Mouse (Mus musculus) heart, embryonic 11.5 days (tissue): ENCODE measurements around the gene Marc2. TPM values are rescaled to one million over a fixed set of nuclear protein-coding genes. Genes with fewer than 3 reads are reported as not detected.

Source experiments
- ATAC-seq: fragments of 200-750 bp; cut with Nextera tagmentation; replicated peaks from 2 replicates; pipeline ENCODE4 v1.8.0; 2017; ENCODE audit warnings: moderate library complexity; ENCODE audit not compliant: insufficient number of reproducible peaks, low FRiP score, low TSS enrichment
- H3K27ac ChIP-seq: fragments of 300-500 bp; sonication (generic); 2 replicates; pipeline ENCODE4 v1.5.1; 2014; ENCODE audit warnings: mild to moderate bottlenecking, low read depth, low read length
- H3K27me3 ChIP-seq: fragments of 300-500 bp; sonication (generic); 2 replicates; pipeline ENCODE4 v1.6.1; 2014; ENCODE audit warnings: mild to moderate bottlenecking, low read length, mixed read lengths; ENCODE audit not compliant: control insufficient read depth, insufficient read depth
- H3K36me3 ChIP-seq: fragments of 300-500 bp; sonication (generic); 2 replicates; pipeline ENCODE4 v1.6.1; 2014; ENCODE audit warnings: mild to moderate bottlenecking, low read length, moderate library complexity, mixed read lengths; ENCODE audit not compliant: control insufficient read depth, insufficient read depth
- H3K4me1 ChIP-seq: fragments of 300-500 bp; sonication (generic); 2 replicates; pipeline ENCODE4 v1.6.1; 2014; ENCODE audit warnings: low read length; ENCODE audit not compliant: control insufficient read depth, insufficient read depth
- H3K4me2 ChIP-seq: fragments of 300-500 bp; sonication (generic); 2 replicates; pipeline ENCODE4 v1.6.1; 2014; ENCODE audit warnings: mild to moderate bottlenecking, moderate library complexity
- H3K4me3 ChIP-seq: fragments of 300-500 bp; sonication (generic); 2 replicates; pipeline ENCODE4 v1.5.1; 2014; ENCODE audit warnings: low read depth, low read length
- H3K9ac ChIP-seq: fragments of 300-500 bp; sonication (generic); 2 replicates; pipeline ENCODE4 v1.6.1; 2014; ENCODE audit warnings: mild to moderate bottlenecking, low read depth, low read length, moderate library complexity
- H3K9me3 ChIP-seq: fragments of 300-500 bp; sonication (generic); replicated peaks from 2 replicates; pipeline ENCODE4 v1.6.1; 2016; ENCODE audit warnings: low read length; ENCODE audit not compliant: control insufficient read depth
- WGBS: fragments of 180-500 bp; shearing (Covaris S2); extraction: QIAGEN DNeasy Blood & Tissue Kit; methylation state at CpG from one replicate; pipeline ENCODE4 v1.1.7; 2014; ENCODE audit not compliant: insufficient replicate concordance; 5-methylcytosine and 5-hydroxymethylcytosine counted together
- polyA plus RNA-seq: library from polyadenylated mRNA; unstranded; fragments of >200 nt; fragmentation: Nextera tagmentation; extraction: Ambion mirVana; gene quantifications from 2 replicates; pipeline ENCODE4 v1.2.1, GENCODE M21; 2014

Gene Marc2
- polyA plus RNA-seq, 1 experiment from 2014 or later = 104 TPM

DNA sequence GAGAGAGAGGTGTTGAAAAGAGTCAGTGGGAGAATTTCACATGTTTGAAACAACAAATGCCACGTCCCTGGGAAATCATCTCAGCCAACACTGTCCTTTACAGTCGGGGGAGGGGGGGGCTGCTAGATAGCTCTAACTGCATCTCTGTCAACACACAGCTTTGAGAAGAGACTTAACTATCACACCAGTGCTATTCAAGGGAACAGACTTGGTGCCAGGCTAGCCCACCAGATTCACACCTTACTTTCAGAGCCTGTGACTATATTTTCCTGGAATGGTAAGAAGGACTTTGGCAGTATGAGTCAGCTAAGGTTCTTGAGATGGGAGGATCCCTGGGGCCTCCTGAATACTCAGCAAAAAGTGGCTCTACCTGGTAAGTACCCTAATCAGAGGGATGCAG, 31.1 kb upstream of the Marc2 start:
- Histone ChIP-seq H3K9me3 (no peaks in the 10 kb centered on the region), H3K36me3 (no peaks in the 10 kb centered on the region), H3K4me2 (no peak overlapping the region), H3K4me1 (0 out of 2 replicates have a peak, but pooled peaks cover 3% of the 10 kb centered on the region), H3K27ac (no peak overlapping the region), H3K9ac (no peak overlapping the region), H3K27me3 (peaks cover 15% of the 10 kb centered on the region), H3K4me3 (no peak overlapping the region)
- 48% methylated on average over 2 of the region's 2 CpGs for WGBS
- no peak for ATAC-seq

- ATAC-seq = no peak
- no peak overlapping the region for H3K9ac ChIP-seq
- no peaks in the 10 kb centered on the region for H3K27me3 ChIP-seq
- no peak overlapping the region for H3K4me2 ChIP-seq
- no peaks in the 10 kb centered on the region for H3K4me1 ChIP-seq
- no peak overlapping the region for H3K27ac ChIP-seq
- H3K9me3 ChIP-seq = no peaks in the 10 kb centered on the region
- H3K36me3 ChIP-seq = no peaks in the 10 kb centered on the region
- no peak overlapping the region for H3K4me3 ChIP-seq
- 81% methylated on average over 11 of the region's 11 CpGs for WGBS
These were observed 27.7 kb upstream of the Marc2 start for GRCm38 (mm10) chr1:184873910-184874309.

- ATAC-seq = no peak
- Histone ChIP-seq H3K27me3 (no peaks in the 10 kb centered on the region), H3K9ac (no peak overlapping the region), H3K27ac (no peak overlapping the region), H3K4me1 (no peaks in the 10 kb centered on the region), H3K4me3 (no peak overlapping the region), H3K4me2 (no peak overlapping the region), H3K9me3 (no peaks in the 10 kb centered on the region), H3K36me3 (no peaks in the 10 kb centered on the region)
- WGBS = 69% methylated on average over 7 of the region's 7 CpGs
These were observed 26.0 kb upstream of the Marc2 start for GRCm38 (mm10) chr1:184872069-184872819.

GRCm38 (mm10) chr1:184871506-184871905, 25.3 kb upstream of the Marc2 start:
- H3K4me1 ChIP-seq = no peaks in the 10 kb centered on the region
- H3K27ac ChIP-seq = no peak overlapping the region
- no peaks in the 10 kb centered on the region for H3K9me3 ChIP-seq
- H3K9ac ChIP-seq = no peak overlapping the region
- H3K4me3 ChIP-seq = no peak overlapping the region
- no peaks in the 10 kb centered on the region for H3K27me3 ChIP-seq
- 72% methylated on average over 1 of the region's 1 CpGs for WGBS
- H3K36me3 ChIP-seq = no peaks in the 10 kb centered on the region
- no peak overlapping the region for H3K4me2 ChIP-seq
- no peak; the same call in 1 of the 2 replicates for ATAC-seq

DNA sequence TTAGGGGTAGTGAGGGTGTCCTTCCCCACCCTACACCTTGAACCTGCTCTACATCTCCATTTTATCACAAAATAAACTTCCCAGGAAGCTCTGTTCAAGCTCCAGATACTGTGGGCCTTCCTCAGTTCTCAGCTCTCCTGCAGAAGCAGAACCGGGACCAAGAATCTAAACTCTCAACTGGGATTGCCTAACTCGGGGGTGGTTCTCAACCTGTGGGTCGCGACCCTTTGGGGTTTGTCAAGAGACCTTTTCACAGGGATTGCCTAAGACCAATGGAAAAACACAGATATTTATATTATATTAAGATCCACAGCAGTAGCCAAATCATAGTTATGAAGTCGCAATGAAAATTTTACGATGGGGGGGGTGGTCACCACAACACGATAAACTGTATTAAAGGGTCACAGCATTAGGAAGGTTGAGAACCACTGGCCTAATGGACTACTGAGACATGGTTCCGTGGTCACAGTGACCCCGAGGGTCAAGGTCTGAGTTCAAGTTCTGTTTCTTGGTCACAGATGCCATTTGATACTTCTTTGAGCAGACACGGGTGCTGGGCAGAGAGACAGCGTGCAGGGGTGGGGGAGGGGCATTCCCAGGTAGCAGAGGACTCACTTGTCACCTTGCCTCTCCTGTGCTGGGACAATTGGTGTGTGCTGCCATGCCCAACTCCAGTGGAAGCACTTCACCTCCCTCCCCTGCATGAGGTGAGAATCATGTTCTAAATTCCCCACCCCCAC, 24.6 kb upstream of the Marc2 start:
- no peak overlapping the region for H3K27ac ChIP-seq
- 69% methylated on average over 11 of the region's 11 CpGs for WGBS
- no peak for ATAC-seq

GRCm38 (mm10) chr1:184869939-184870565, 23.8 kb upstream of the Marc2 start:
- H3K36me3 ChIP-seq = no peaks in the 10 kb centered on the region
- ATAC-seq = no peak
- no peak overlapping the region for H3K4me3 ChIP-seq
- H3K27me3 ChIP-seq = no peaks in the 10 kb centered on the region
- H3K9me3 ChIP-seq = no peaks in the 10 kb centered on the region
- H3K27ac ChIP-seq = no peak overlapping the region
- WGBS = 71% methylated on average over 4 of the region's 4 CpGs
- H3K9ac ChIP-seq = no peak overlapping the region
- H3K4me2 ChIP-seq = no peak overlapping the region
- no peaks in the 10 kb centered on the region for H3K4me1 ChIP-seq

More for the DNA sequence above, 24.6 kb upstream of the Marc2 start:
- Histone ChIP-seq H3K9ac (no peak overlapping the region), H3K4me2 (no peak overlapping the region), H3K27me3 (no peaks in the 10 kb centered on the region), H3K4me3 (no peak overlapping the region), H3K36me3 (no peaks in the 10 kb centered on the region), H3K9me3 (no peaks in the 10 kb centered on the region), H3K4me1 (no peaks in the 10 kb centered on the region)

- no peak overlapping the region for H3K9ac ChIP-seq
- H3K4me3 ChIP-seq = no peak overlapping the region
- H3K9me3 ChIP-seq = no peaks in the 10 kb centered on the region
- H3K36me3 ChIP-seq = no peaks in the 10 kb centered on the region
- WGBS = 65% methylated on average over 3 of the region's 3 CpGs
- H3K4me2 ChIP-seq = no peak overlapping the region
- H3K4me1 ChIP-seq = no peaks in the 10 kb centered on the region
- H3K27ac ChIP-seq = no peak overlapping the region
- no peak for ATAC-seq
- H3K27me3 ChIP-seq = no peaks in the 10 kb centered on the region
These were observed 21.4 kb upstream of the Marc2 start for GRCm38 (mm10) chr1:184867640-184868120.

DNA sequence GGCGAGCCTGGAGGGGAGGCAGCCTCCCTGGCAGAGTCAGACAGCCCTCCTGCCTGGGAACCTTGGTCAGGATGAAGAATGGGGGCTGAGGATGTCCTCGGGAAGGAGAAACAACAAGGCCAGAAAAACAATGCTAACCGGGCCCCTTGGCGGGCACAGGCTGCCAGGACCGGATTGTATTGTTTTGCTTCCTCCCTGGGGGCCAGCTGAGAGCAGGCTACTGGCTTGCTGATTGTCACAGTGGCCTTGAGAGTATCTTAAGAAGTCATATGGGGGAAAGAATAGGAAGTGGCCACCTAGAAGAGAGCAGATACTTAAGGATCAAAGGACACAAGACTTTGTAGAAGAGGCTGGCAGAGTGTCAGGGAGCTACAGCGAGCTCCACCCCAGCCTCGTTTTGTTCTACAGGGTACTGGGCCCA, 18.1 kb upstream of the Marc2 start:
- Histone ChIP-seq H3K9ac (no peak overlapping the region), H3K27ac (peak overlapping the region; percentile 64), H3K4me2 (no peak overlapping the region), H3K27me3 (no peaks in the 10 kb centered on the region), H3K9me3 (no peaks in the 10 kb centered on the region), H3K36me3 (no peaks in the 10 kb centered on the region), H3K4me1 (no peaks in the 10 kb centered on the region), H3K4me3 (no peak overlapping the region)
- WGBS = 26% methylated on average over 7 of the region's 7 CpGs
- no peak for ATAC-seq
